Mouse (Mus musculus) liver, embryonic 11.5 days (tissue): ENCODE data around the gene Olfr191. TPM values are rescaled to one million over a fixed set of nuclear protein-coding genes. Genes with fewer than 3 reads are reported as not detected.
"Not testable (repeated sequence)": the region's sequence is repeated elsewhere in the genome, so short reads cannot be mapped to it uniquely, and the experiment has no call there.

Source experiments
- ATAC-seq: fragments of 200-750 bp; cut with Nextera tagmentation; replicated peaks from 2 replicates; pipeline ENCODE4 v1.8.0; 2017; ENCODE audit warnings: moderate number of reproducible peaks, mild to moderate bottlenecking, moderate TSS enrichment, moderate library complexity; ENCODE audit not compliant: low FRiP score
- DNase-seq: peaks from one replicate; pipeline ENCODE4 v3.0.0-alpha.2; 2017; ENCODE audit warnings: low spot score
- H3K27ac ChIP-seq: fragments of 300-500 bp; sonication (generic); 2 replicates; pipeline ENCODE4 v1.5.1; 2014; ENCODE audit warnings: mild to moderate bottlenecking, low read depth, low read length, control low read depth
- H3K27me3 ChIP-seq: fragments of 300-500 bp; sonication (generic); replicated peaks from 2 replicates; pipeline ENCODE4 v1.6.1; 2014; ENCODE audit warnings: low read length, mixed read lengths; ENCODE audit not compliant: control insufficient read depth, insufficient read depth
- H3K36me3 ChIP-seq: fragments of 300-500 bp; sonication (generic); 2 replicates; pipeline ENCODE4 v1.6.1; 2014; ENCODE audit warnings: mild to moderate bottlenecking, low read length, moderate library complexity, mixed read lengths; ENCODE audit not compliant: control insufficient read depth, insufficient read depth
- H3K4me1 ChIP-seq: fragments of 300-500 bp; sonication (generic); replicated peaks from 2 replicates; pipeline ENCODE4 v1.6.1; 2014; ENCODE audit warnings: low read length, mixed read lengths; ENCODE audit not compliant: control insufficient read depth, insufficient read depth
- H3K4me2 ChIP-seq: fragments of 300-500 bp; sonication (generic); 2 replicates; pipeline ENCODE4 v1.6.1; 2014; ENCODE audit warnings: mild to moderate bottlenecking, control low read depth, moderate library complexity
- H3K4me3 ChIP-seq: fragments of 300-500 bp; sonication (generic); 2 replicates; pipeline ENCODE4 v1.5.1; 2014; ENCODE audit warnings: low read depth, low read length, control low read depth
- H3K9ac ChIP-seq: fragments of 300-500 bp; sonication (generic); 2 replicates; pipeline ENCODE4 v1.6.1; 2014; ENCODE audit warnings: low read depth, low read length, control low read depth
- H3K9me3 ChIP-seq: fragments of 300-500 bp; sonication (generic); 2 replicates; pipeline ENCODE4 v1.6.1; 2016; ENCODE audit warnings: low read length, inconsistent platforms, mixed read lengths; ENCODE audit not compliant: control insufficient read depth
- WGBS: fragments of 180-500 bp; shearing (Covaris S2); extraction: QIAGEN DNeasy Blood & Tissue Kit; methylation state at CpG from one replicate; pipeline ENCODE4 v1.1.7; 2014; 5-methylcytosine and 5-hydroxymethylcytosine counted together
- polyA plus RNA-seq: library from polyadenylated mRNA; unstranded; fragments of >200 nt; fragmentation: Nextera tagmentation; extraction: Ambion mirVana; gene quantifications from 2 replicates; pipeline ENCODE4 v1.2.1, GENCODE M21; 2014

The Olfr191 gene
- not detected in 2 replicates for polyA plus RNA-seq

DNA sequence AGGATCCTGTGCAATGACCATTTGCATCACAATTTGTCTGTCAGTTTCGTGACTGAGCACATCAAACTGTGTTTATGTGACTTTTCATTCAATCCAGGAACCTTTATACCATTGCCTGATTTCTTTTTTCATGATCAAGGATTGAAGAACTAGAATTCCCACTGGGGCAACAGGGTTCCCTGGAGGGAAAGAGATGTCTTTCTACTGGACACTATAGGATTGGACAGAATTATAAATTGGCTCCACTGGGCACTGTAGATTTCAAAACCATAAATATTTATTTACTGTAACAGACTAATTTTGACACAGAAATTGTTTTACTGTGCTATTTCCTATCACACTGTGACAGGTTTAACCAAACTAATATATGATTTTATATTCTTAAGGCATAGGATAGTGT is at the start of gene Olfr191:
TSS of gene Olfr191 (minus strand) at position 101 of the 400 bp plus-strand sequence.
- H3K9me3 ChIP-seq, H3K4me3 ChIP-seq, H3K36me3 ChIP-seq, DNase-seq, H3K27ac ChIP-seq, H3K4me2 ChIP-seq, H3K4me1 ChIP-seq, H3K27me3 ChIP-seq, H3K9ac ChIP-seq, ATAC-seq: not testable (repeated sequence)
- 47% methylated on average over 1 of the region's 1 CpGs for WGBS

DNA sequence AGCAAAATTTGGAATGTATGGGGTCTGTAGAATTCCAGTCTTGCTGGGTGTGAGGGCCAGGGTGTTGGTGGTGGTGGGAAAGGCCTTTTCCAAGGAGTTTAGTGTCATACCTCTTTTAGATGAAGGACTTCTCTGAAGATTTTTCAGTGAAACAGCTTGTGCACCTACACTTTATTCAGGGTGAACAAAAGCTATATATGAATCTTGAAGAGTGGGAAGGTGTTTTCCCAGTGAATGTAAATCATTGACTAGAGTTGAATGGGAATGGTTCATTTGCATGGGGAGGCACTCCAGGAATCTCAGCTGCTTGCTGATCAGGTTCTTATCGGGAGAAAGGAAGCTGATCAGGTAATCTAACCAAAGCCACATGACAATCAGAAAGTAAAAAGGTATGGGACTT is 41.1 kb upstream of the Olfr191 start:
- Histone ChIP-seq H3K4me2 (no peak overlapping the region), H3K4me3 (no peak overlapping the region), H3K36me3 (no peaks in the 10 kb centered on the region), H3K9ac (no peak overlapping the region), H3K27me3 (no peaks in the 10 kb centered on the region), H3K4me1 (no peaks in the 10 kb centered on the region), H3K9me3 (no peaks in the 10 kb centered on the region; the same call in 1 of the 2 replicates), H3K27ac (no peak overlapping the region)
- 88% methylated on average over 1 of the region's 1 CpGs for WGBS
- DNase-seq (no peak), ATAC-seq (no peak)

DNA sequence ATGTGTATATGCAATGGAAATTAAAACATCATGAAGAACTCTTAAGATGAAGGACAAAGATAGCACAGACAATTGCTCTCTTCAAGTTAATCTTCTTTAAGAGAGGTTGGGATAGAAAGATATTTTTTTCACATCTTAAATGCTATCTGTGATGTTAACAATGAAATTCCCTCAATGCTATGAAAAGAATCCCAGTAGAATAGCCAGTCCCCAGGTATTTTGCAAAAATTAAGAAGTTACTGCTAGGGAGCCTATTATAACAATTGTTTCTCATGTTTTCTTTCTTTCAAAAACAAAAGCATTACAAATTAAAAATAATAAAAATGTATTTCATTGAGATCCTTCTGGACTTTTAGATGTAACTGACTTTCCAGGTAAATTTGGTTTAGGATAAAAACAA is 31.3 kb upstream of the Olfr191 start, which contains the start of gene Olfr194:
TSS of gene Olfr194 (minus strand) at position 101 of the 400 bp plus-strand sequence.
- H3K36me3 ChIP-seq: no peaks in the 10 kb centered on the region
- H3K27ac ChIP-seq: no peak within 1 kb of the TSS
- DNase-seq: no peak
- no peak within 1 kb of the TSS for H3K4me2 ChIP-seq
- ATAC-seq: no peak
- H3K9ac ChIP-seq: no peak within 1 kb of the TSS
- no peak within 1 kb of the TSS for H3K4me3 ChIP-seq
- no peaks in the 10 kb centered on the region for H3K9me3 ChIP-seq
- H3K27me3 ChIP-seq: no peaks in the 10 kb centered on the region
- no peaks in the 10 kb centered on the region for H3K4me1 ChIP-seq

- H3K9me3 ChIP-seq: no peaks in the 10 kb centered on the region
- no peak within 1 kb of the TSS for H3K9ac ChIP-seq
- no peaks in the 10 kb centered on the region for H3K4me1 ChIP-seq
- H3K27me3 ChIP-seq: no peaks in the 10 kb centered on the region
- no peaks in the 10 kb centered on the region for H3K36me3 ChIP-seq
- H3K4me2 ChIP-seq: no peak within 1 kb of the TSS
- ATAC-seq: no peak
- WGBS: 77% methylated on average over 1 of the region's 1 CpGs
- no peak within 1 kb of the TSS for H3K4me3 ChIP-seq
- DNase-seq: no peak
- no peak within 1 kb of the TSS for H3K27ac ChIP-seq
Observed at GRCm38 (mm10) chr16:59111781-59112180, 22.2 kb upstream of the Olfr191 start, which contains the start of gene Olfr193. Olfr193 (minus strand) TSS chr16:59111881.

- not testable (repeated sequence) for DNase-seq, H3K36me3 ChIP-seq, H3K27ac ChIP-seq, H3K4me3 ChIP-seq, H3K9ac ChIP-seq, H3K4me2 ChIP-seq, H3K9me3 ChIP-seq, ATAC-seq, H3K4me1 ChIP-seq, H3K27me3 ChIP-seq
- WGBS: 48% methylated on average over 5 of the region's 5 CpGs
Observed at GRCm38 (mm10) chr16:59108522-59108921, 18.9 kb upstream of the Olfr191 start.

DNA sequence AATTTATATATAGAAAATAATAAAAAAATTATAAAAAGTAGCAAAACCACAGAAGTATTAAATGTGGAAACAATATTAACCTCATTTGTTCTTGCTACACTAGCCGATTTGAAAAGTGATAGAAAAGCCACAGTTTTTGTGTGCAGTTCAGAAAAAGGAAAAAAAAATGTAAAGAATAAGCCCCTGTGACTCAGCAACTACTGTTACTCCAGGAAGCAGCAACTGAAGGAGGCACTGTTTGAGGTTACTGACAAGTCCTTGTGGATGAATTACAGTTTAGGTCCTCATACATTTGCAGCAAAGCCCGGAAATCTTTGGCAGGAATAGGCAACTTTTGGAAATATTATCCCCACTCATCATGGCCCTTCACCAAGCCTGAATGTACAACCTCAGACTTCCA is 15.7 kb upstream of the Olfr191 start:
- no peak overlapping the region for H3K9ac ChIP-seq
- no peaks in the 10 kb centered on the region for H3K27me3 ChIP-seq
- H3K4me2 ChIP-seq: no peak overlapping the region
- no peak overlapping the region for H3K27ac ChIP-seq
- no peaks in the 10 kb centered on the region for H3K4me1 ChIP-seq
- ATAC-seq (no peak), DNase-seq (no peak)
- 71% methylated on average over 2 of the region's 2 CpGs for WGBS
- no peak overlapping the region for H3K4me3 ChIP-seq
- H3K9me3 ChIP-seq: no peaks in the 10 kb centered on the region
- no peaks in the 10 kb centered on the region for H3K36me3 ChIP-seq

GRCm38 (mm10) chr16:59081113-59081512 is 8.5 kb downstream of the Olfr191 start:
- H3K27ac ChIP-seq, ATAC-seq, DNase-seq, H3K4me1 ChIP-seq, H3K27me3 ChIP-seq, H3K36me3 ChIP-seq, H3K9me3 ChIP-seq, H3K4me2 ChIP-seq, H3K4me3 ChIP-seq, H3K9ac ChIP-seq: not testable (repeated sequence)
- WGBS: 78% methylated on average over 2 of the region's 2 CpGs

- Histone ChIP-seq H3K27me3 (no peaks in the 10 kb centered on the region), H3K27ac (no peak within 1 kb of the TSS), H3K4me1 (no peaks in the 10 kb centered on the region), H3K4me2 (no peak within 1 kb of the TSS), H3K9me3 (no peaks in the 10 kb centered on the region), H3K4me3 (no peak within 1 kb of the TSS), H3K36me3 (no peaks in the 10 kb centered on the region), H3K9ac (no peak within 1 kb of the TSS)
- no peak for ATAC-seq
- 83% methylated on average over 5 of the region's 5 CpGs for WGBS
- DNase-seq: no peak
Observed at GRCm38 (mm10) chr16:59077905-59078304, 11.7 kb downstream of the Olfr191 start, which contains the start of gene Olfr190. Olfr190 (minus strand) TSS chr16:59078005.

DNA sequence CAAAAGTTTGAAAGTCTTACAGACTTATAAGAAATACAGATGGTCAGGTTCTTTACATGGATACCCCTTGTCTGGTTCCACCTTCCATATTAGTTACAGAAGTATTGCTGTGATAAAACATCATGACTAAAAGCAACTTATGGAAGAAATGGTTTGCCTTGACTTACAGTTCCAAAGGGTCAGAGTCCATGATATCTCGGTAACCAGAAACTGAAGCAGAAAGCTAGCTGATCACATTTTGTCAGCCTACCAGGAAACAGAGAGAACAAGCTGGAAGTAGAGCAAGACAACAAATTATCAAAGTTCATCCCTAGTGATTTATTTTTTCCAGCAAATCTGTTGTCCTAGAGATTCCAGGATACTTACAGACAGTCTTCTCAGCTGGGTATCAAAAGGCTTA is 16.1 kb downstream of the Olfr191 start:
- ATAC-seq (no peak), DNase-seq (no peak)
- Histone ChIP-seq H3K27me3 (no peaks in the 10 kb centered on the region), H3K27ac (no peak overlapping the region), H3K9me3 (no peaks in the 10 kb centered on the region), H3K4me2 (no peak overlapping the region), H3K4me3 (no peak overlapping the region), H3K36me3 (no peaks in the 10 kb centered on the region), H3K9ac (no peak overlapping the region), H3K4me1 (no peaks in the 10 kb centered on the region)
- WGBS: 74% methylated on average over 1 of the region's 1 CpGs
